Mouse (Mus musculus) naive thymus-derived CD4-positive, alpha-beta T cell, adult 2 months (primary cell): ENCODE data around the gene Gm10382.
"Not testable (repeated sequence)": the region's sequence is repeated elsewhere in the genome, so short reads cannot be mapped to it uniquely, and the experiment has no call there.

Experiments used
- DNase-seq: peaks from one replicate; pipeline ENCODE4 v3.0.0-alpha.2; 2011; ENCODE audit warnings: low read depth

Gm10382 gene

DNA sequence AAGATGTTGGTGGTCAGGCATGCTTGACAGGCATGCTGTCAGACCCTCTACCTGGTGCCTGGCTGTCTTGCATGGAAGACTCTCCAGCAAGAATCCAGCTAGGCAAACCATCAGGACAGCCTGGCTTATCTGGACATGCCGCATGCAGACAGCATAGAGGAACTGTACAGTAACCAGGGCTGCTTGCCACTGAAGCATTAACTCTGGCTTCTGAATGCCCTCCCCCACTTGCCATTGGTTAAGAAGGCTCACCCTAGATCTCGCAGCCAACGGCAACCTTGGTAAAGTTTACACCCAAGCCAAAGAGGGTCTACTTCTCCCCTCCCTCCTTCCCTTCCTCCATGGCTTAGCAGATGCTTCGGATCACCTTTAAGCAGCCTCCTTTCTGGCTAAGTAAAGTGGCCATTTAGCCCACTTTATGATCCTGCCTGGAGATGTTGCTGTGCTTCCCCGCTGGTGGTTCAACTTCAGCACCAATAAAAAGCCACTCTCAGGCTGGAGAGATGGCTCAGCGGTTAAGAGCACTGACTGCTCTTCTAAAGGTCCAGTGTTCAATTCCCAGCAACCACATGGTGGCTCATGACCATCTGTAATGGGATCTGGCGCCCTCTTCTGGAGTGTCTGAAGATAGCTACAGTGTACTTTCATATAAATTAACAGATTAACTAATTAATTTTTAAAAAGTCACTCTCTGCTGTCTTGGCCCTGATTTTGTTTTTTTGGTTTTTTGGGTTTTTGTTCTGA, 18.0 kb upstream of the Gm10382 start:
- DNase-seq, result no peak

DNA sequence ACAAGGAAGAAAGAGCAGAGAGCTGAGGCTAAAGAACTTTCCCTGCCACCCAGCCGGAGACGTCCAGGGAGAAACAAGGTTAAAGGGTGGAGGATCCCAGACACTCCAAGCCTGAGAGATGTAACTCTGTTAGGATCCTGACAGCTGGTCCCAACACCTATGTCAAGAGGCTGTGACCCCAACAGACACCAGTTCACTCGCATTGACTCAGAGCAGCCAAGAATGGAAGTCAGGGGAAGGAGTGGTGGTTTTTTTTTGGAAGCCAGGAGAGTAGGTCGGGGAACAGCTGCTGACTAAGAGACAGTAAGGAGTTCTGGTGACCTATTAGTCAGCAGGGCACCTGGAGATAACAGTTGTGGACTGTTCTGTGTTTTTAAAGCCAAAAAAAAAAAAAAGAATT, 17.1 kb upstream of the Gm10382 start:
- no peak for DNase-seq

DNA sequence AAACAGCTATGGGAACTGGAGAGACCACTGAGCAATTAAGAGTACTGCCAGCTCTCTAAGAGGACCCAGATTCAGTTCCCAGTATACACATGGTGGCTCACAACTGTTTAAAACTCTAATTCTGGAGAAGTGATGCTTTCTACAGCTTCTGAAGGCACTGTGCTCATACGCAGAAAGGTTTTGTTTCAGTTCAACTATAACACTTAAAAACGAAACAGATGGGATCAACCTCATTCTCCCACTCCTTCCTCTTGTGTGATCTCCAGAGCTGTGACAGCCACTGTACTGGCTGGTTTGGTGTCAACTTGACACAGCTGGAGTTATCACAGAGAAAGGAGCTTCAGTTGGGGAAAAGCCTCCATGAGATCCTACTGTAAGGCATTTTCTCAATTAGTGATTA, 13.3 kb upstream of the Gm10382 start:
- no peak for DNase-seq

DNA sequence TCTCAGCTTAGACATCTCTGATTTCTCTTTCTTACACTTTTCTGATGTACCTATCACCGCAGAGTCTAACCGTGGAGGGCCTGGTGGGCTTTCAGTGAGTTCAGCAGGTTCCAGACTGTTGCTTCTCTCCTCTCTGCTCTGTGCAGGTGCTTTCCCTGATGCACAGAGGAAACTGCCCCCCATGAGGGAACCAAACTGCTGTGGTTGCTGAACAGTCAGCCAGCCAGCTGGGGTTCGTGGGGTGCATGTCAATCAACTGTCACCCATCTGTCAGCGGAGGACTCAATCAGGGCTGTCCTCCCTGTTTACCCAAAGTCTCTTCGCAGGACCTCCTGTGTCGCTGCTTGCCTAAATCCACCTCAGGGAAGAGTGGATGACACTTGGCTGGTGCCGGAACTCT, 11.9 kb upstream of the Gm10382 start:
- no peak for DNase-seq

DNA sequence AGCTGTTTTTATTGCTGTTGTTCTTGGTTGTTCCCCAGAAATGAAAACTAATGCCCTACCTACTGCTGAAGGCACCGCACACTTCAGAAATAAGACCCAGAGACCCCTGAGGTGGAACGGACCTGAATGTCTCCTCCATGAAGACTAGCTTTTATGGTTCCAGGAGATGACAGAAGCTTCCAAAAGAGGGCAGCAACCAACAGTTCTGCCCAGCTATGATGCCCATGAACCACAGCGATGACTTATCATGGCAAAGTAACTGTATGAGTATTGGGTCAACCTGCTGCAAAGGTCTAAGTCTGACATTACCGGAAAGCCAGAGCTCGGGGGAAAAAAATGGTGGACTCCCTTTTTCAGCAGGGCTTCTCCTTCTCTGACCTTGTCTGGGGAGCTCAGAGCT, 10.2 kb upstream of the Gm10382 start:
- DNase-seq, result no peak

DNA sequence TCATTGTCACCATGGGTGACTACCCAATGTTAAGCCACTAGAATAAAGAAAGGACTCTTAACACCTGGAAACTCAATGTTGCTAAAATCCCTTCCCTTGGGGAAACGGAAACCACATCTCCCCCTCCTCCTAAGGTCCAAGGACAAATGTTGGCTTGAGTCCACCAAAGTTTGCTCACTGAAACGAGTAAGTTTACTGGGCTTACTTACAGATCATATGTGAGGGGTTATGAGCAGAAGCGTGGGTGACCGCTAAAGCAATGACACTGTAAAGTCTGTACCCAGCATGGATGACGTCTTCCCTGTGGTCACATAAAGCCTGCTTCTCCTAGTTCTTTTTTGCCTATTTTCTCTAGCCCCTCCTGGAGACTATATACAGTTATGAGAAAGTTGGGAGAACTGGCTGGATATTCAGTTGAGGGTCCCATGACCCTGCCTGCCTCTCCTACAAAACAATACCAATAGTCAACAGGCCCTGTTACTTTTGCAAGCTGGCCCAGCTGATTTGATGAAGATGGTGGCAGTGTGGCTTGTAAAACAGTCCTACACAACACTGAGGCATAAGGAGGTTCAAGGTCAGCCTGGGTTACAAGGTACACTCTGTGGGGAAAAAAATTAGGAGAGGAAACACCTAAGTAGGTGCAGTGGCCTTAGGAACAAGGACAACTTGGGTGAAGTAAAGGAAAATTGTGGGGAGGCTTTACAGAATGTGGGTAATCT, 7.0 kb upstream of the Gm10382 start:
- DNase-seq, result no peak

DNA sequence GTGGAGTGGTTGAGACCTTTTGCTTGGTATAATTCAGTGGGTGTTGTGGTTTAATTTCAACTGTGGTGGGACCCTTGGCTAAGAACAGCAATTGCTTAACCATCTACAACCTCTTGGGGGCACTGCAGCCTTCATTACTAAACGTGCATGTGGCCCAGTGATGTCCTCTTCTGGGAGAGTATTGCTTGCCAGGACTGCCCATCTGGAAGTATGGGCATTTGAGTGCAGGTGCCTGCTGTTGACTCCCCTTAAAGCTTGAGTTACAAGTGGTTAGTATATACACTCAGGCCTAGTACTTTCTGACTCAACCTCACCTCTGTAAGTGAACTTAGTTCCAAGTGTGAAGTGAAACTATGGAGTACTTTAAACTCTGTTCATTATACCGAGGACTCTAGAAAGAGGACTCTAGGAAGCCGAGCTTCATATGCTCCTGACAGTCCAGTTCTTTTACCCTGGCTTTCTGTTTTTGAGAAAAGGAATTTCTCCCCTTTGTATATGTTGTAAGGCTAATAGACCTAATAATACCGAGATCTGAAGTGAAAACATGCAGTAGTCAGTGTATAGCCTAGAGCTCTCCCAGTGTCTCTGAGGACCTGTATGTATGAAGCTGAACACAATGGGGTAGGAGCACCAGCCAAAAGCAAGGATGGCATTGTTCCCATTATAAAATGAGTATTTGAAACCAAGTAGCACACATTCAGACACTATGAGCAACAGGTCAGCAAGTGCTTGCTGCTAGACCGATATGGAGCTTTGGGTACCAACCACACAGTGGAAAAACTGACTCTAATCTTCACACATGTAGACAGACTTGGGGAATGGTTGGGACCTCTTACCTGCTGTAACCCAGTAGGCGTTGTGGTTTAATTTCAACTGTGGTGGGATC, 6.2 kb upstream of the Gm10382 start:
- peak; percentile 77 for DNase-seq

DNA sequence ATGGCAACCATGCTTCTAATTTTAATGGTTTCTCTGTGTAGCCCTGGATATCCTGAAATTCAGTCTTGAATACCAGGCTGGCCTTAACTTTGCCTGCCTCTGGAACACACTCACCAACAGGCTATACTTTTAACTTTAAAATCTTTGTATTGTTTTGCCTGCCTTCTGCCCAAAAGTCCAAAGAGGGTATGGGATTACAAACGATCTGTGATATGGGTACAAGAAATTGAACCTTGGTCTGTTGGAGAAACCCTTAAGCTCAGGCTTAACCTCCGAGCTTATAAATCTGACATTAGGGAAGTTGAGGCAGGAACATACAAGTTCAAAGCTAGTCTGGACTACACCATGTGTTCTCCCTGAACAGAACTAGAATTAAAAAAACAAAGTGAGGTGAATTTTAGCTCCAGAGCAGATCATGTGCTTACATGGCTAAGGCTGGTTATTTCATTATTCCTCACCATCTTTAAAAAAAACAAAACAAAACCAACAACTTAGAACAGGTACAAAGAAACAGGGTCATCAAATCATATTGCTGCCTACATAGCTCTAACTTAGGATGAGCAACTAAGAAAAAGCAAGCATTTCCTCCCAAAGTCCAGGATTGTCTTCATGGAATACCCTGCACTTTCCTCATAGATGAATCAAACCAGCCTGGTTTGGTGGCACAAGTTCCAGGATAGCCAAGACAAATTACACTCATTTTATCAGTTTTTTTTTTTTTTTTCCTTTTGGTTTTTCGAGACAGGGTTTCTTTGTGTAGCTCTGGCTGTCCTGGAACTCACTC, 5.3 kb upstream of the Gm10382 start:
- peak; percentile 35 for DNase-seq

DNA sequence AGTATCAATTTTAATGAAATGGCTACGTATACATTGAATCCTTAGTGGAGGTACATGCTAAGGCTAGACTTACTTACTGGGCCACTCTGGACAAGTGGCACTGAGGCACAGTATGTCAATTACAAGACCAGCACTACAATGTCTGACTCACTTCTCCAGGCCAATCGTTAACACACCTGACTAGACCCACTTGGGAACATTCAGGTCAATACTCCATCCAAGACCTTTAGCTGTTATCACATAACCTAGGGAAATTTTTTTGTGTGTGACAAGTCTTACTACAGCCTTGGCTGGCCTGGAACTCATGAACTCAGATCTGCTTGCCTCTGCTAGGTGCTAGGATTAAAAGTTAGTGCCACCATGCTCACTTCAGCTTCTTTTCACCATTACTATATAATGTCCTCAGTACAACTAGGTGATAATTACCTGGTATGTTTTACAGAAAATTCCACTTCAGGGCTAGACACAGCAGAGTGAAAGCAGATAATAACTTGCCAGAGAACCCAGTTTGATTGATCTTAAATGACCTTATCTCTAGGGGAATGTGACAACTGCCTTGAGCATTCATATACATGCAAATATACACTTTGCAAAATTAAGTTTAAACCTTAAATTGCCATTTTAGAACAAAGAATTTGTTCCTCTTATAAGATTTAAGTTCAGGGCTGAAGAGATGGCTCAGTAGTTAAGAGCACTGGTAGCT, 4.5 kb upstream of the Gm10382 start:
- DNase-seq, result no peak

DNA sequence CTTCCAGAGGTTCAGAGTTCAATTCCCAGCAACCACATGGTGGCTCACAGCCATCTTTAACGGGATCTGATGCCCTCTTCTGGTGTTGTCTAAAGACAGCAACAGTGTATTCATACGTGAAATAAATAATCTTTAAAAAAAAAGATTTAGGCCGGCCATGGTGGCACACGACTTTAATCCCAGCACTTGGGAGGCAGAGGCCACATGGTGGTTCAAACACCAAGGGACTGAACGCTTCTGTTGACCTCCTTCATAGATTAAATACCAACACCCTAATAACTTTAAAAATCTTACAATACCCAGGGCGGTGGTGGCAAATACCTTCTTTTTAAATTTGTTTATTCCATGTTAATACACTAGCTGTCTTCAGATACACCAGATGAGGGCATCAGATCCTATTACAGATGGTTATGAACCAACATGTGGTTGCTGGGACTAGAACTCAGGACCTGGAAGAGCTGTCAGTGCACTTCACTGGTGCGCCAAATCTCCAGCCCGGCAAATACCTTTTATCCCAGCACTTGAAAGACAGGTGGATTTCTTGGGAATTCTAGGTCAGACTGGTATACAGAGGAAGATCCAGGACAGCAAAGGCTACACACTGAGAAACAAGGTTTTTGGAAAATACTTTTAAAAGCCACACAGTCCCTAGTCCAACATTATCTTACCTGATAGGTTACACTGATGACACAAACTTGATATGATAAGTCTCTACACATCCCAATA, 3.7 kb upstream of the Gm10382 start:
- DNase-seq, result peak; percentile 54

DNA sequence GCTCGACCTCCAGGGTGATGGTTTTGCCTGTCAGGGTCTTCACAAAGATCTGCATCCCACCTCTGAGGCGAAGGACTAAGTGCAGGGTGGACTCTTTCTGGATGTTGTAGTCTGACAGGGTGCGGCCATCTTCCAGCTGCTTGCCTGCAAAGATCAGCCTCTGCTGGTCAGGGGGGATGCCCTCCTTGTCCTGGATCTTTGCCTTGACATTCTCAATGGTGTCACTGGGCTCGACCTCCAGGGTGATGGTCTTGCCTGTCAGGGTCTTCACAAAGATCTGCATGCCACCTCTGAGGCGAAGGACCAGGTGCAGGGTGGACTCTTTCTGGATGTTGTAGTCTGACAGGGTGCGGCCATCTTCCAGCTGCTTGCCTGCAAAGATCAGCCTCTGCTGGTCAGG, 1.8 kb upstream of the Gm10382 start:
- not testable (repeated sequence) for DNase-seq

DNA sequence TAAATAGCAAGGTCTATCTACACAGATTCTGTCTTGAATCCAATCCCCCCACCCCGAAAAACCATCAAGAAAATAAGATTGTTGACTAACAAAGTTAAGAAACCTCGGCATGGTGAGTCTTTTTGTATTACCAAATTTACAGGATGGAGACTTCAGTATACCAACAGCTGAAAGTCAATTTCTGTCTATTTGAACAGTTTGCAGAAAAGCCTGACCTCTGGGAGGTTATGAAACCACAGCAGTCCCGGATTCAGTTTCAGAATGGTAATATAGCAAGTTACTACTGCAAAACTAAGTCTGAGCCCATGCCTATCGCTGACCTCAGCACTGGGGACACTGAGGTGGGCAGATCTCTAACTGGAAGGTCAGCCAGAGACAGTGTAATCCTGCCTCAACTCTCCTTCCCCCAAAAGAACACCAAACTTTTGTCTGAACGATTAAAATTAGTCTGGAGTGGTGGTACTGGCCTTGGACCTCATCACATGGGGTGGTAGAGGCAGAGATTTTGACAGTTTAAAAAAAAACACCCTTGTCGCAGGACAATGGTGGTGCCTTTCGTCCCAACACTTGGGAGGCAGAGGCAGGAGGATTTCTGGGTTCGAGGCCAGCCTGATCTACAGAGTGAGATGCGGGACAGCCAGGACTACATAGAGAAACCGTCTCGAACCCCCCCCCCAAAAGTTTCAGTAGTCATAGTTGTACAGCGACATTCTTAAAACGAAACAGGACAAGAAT, 597 bp upstream of the Gm10382 start:
- DNase-seq, result peak; percentile 30

DNA sequence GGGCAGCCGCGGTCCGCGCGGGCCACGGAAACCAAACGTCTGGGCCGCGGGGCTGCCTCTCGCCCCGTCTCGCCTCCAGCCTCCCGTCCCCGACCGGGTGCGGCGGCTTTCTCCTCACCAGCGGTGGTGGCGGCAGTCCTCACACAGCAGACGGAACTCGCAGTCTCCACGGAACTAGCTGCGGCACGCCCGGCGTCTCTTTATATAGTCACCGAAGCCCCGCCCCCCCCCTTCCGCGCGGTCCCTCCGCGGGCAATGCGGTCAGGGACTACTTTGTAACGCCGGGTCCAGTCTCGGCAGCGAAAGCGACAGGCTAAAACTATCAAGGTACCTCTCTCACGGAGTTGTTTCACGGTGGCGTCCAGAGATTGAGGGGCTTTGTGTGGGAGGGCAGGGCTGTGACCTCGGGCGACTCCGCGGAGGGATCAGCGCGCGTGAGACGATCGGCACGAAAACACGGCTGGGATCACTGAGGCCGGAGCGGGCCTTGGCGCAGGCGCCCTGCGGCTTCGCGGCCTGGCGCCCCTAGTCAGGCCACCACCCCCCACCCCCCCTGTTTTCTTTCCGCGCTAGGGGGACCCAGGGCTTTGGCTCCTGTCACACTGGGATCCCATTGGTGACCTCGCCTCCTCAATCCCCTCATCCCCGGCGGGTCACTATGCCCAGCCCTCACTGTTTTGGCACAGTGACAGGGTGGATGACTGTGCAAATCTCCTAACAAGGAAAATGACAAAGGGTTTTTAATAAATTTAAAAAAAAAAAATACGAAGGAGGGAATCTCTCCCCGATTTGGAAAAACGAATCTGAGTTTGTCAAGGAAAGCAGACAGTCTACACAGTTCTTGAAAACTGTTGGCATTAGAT, 688 bp downstream of the Gm10382 start, which contains the start of gene Ubc:
Gene Ubc, minus strand, starts transcription at position 624 of the 863 bp plus-strand sequence.
- DNase-seq, result peak; percentile 97

DNA sequence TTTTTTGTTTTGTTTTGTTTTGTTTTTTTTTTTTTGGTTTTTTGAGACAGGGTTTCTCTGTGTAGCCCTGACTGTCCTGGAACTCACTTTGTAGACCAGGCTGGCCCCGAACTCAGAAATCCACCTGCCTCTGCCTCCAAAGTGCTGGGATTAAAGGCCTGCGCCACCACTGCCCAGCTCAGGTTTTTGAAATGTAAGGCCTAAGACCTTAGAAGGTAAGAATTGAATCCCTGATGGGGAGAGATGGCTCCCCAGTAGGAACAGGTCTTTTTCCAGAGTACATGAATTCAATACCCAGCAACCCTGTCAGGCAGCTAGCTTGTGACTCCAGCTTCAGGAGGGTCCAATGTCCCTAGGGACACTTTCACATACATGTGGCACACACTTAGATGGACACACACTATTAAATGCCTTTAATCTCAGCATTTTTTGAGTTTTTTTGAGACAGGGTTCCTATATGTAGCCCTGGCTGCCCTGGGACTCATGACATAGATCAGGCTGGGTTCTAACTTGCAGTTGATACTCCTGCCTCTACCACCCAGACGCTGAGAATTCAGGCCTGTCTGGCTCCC, 1.9 kb downstream of the Gm10382 start:
- DNase-seq, result no peak

DNA sequence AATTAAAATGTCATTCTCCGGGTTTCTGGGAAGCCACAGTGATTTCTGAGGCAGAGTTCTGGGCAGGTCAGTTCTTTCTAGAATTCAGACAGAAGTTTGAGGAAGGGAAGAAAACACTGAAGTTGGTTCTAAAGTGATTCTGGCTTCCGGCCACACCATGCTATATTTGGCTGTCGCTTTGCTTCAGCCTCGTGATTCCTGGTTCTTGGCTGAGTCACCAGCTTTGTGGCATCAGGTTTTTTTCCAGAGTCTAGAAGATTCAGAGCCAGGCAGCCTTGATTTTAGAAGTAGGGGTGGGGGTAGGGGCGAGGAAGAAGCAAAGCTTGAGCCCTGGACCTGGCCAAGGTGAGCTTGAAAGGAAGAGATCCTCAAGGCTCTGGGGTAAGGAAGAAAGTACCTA, 2.5 kb downstream of the Gm10382 start:
- peak; percentile 57 for DNase-seq

DNA sequence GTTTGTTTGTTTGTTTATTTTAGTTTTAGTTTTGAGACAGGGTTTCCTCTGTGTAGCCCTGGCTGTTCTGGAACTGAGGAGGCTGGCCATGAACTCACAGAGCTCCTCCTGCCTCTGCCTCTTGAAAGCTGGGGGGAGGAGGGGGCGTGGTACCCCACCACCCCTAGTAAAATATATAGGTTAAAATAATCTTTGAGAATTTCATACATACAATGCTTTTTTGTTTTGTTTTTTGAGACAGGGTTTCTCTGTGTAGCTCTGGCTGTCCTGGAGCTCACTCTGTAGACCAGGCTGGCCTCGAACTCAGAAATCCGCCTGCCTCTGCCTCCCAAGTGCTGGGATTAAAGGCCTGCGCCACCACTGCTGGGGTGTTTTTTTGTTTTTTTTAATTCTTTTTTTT, 3.1 kb downstream of the Gm10382 start:
- not testable (repeated sequence) for DNase-seq

DNA sequence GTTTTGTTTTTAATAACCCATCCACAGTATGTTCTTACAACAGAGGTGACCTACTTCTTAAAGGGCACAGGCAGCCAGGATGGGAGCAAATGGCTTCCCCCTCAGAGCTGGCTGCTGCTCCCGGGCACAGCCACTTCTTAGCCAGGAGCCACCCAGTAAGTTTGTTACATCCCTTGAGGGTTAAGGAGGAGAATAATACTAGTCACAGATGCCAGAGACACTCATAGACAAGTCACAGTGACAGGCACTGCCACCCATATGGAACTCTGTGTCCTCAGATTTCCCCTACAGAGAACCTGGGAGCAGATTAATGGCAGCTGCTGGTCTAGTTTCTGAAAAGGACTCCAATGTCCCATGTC, 3.5 kb downstream of the Gm10382 start:
- no peak for DNase-seq

DNA sequence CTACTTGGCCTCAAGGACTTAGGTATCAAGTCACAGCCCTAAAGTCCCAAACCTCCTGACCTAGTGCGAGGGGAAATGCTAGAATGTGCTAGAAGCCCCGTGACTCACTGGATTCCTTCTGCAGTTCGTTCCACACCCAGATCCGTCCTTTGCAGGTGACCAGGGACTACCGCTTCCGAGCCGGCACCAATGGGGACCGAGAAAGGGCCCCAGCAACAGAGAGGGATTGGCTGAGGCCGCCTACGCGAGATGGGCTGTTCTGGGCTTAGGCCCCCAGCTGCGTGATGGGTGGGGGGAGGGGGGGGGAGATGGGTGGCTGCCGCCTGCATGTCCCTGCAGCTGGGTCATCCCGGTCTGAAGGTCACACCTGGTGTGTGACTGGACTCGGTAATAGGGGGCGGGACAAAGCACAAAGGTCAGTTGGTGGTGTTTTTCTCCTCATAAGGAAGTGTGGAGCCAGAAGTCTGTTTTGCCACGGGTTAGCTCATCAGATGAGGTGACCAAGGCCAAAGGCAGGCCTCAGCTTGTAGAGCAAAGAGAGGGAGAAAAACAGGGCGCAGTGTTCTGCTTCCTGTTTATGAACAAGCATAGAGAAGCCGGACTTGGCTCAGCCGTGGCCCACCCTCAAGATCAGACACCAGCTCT, 4.0 kb downstream of the Gm10382 start:
- peak; percentile 95 for DNase-seq
